Mouse (Mus musculus) kidney, embryonic 15.5 days (tissue): Measurements from ENCODE around the gene Rngtt. TPM values are rescaled to one million over a fixed set of nuclear protein-coding genes. Genes with fewer than 3 reads are reported as not detected.

Experiments used
- ATAC-seq: fragments of 200-750 bp; cut with Nextera tagmentation; replicated peaks from 2 replicates; pipeline ENCODE4 v1.8.0; 2017; ENCODE audit warnings: moderate TSS enrichment; ENCODE audit not compliant: low FRiP score
- H3K27ac ChIP-seq: fragments of 300-500 bp; sonication (generic); 2 replicates; pipeline ENCODE4 v1.5.1; 2015; ENCODE audit warnings: mild to moderate bottlenecking, inconsistent platforms
- H3K27me3 ChIP-seq: fragments of 300-500 bp; sonication (generic); 2 replicates; pipeline ENCODE4 v1.6.1; 2015; ENCODE audit warnings: inconsistent platforms
- H3K36me3 ChIP-seq: fragments of 300-500 bp; sonication (generic); 2 replicates; pipeline ENCODE4 v1.6.1; 2015; ENCODE audit warnings: inconsistent platforms
- H3K4me1 ChIP-seq: fragments of 300-500 bp; sonication (generic); 2 replicates; pipeline ENCODE4 v1.6.1; 2015; ENCODE audit warnings: inconsistent platforms
- H3K4me2 ChIP-seq: fragments of 300-500 bp; sonication (generic); 2 replicates; pipeline ENCODE4 v1.6.1; 2015; ENCODE audit warnings: moderate library complexity, mild to moderate bottlenecking, inconsistent platforms
- H3K4me3 ChIP-seq: fragments of 300-500 bp; sonication (generic); replicated peaks from 2 replicates; pipeline ENCODE4 v1.5.1; 2015; ENCODE audit warnings: mild to moderate bottlenecking, inconsistent platforms
- H3K9ac ChIP-seq: fragments of 300-500 bp; sonication (generic); 2 replicates; pipeline ENCODE4 v1.6.1; 2015; ENCODE audit warnings: mild to moderate bottlenecking, inconsistent platforms
- H3K9me3 ChIP-seq: fragments of 300-500 bp; sonication (generic); replicated peaks from 2 replicates; pipeline ENCODE4 v1.6.1; 2016; ENCODE audit warnings: inconsistent platforms
- WGBS: fragments of 180-500 bp; shearing (Covaris S2); methylation state at CpG from one replicate; pipeline ENCODE4 v1.1.7; 2015; ENCODE audit warnings: mixed read lengths; 5-methylcytosine and 5-hydroxymethylcytosine counted together
- microRNA-seq: library from miRNA; unstranded; fragments of <30 nt; microRNA quantifications from one replicate; pipeline ENCODE4, GENCODE M21; 2016
- polyA plus RNA-seq: library from polyadenylated mRNA; unstranded; fragments of >200 nt; fragmentation: Nextera tagmentation; extraction: Ambion mirVana; gene quantifications from 2 replicates; pipeline ENCODE4 v1.2.1, GENCODE M21; 2015

The Rngtt gene
- polyA plus RNA-seq, 1 experiment from 2014 or later, result 25.3 TPM

DNA sequence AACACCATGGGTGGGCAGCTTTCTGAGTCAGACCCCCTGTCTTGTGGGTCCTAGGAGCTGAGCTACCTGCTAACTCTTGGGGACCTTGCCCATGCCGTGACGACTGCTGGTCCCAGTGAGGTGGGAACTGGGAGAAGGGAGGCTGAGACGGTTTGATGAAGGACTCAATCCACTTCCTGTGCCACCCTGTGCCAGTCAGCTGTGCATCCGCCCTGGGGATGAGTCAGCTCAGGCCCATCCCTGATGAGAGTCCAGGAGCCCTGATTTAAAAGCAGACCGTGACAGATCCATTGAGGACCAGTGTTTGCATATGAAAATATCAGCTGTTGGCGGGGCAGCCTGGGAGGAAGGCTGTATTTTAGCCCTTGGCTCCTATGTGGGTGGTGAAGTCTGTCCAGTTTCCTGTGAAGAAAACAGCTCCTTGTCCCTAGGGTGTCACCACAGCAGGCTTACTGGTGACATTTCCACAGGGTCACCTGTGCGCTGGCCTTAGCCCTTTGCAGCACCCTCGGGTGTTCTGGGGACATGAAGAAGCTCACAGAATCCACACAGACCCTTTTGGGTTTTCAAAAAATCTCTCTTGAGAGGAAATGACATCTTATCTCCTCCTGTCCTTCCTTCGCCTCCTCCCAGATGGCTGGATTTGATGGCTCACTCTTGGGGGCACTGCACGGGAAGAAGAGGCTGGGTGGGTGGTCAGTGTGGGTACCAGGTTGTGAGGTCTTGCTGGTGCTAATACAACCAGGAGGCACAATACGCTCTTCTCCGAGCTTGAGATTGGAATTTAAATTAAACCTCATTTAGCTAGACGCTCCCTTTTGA, 234.9 kb downstream of the Rngtt start:
- Histone ChIP-seq H3K4me2 (peak overlapping the region; percentile 23; the same call in 1 of the 2 replicates), H3K9me3 (no peaks in the 10 kb centered on the region), H3K9ac (no peak overlapping the region), H3K27me3 (no peaks in the 10 kb centered on the region), H3K36me3 (no peaks in the 10 kb centered on the region), H3K27ac (no peak overlapping the region), H3K4me1 (peaks cover 8% of the 10 kb centered on the region; the same call in 1 of the 2 replicates), H3K4me3 (no peak overlapping the region)
- ATAC-seq, result 0 out of 2 replicates have a peak, but pooled peaks have one; percentile 22
- 65% methylated on average over 13 of the region's 13 CpGs for WGBS

- no peak overlapping the region for H3K27ac ChIP-seq
- no peaks in the 10 kb centered on the region for H3K9me3 ChIP-seq
- 18% methylated on average over 6 of the region's 6 CpGs for WGBS
- H3K4me2 ChIP-seq, result peak overlapping the region; percentile 23; the same call in 1 of the 2 replicates
- H3K9ac ChIP-seq, result no peak overlapping the region
- peak; percentile 70; the same call in 1 of the 2 replicates for ATAC-seq
- no peak overlapping the region for H3K4me3 ChIP-seq
- peaks cover 8% of the 10 kb centered on the region; the same call in 1 of the 2 replicates for H3K4me1 ChIP-seq
- no peaks in the 10 kb centered on the region for H3K27me3 ChIP-seq
- no peaks in the 10 kb centered on the region for H3K36me3 ChIP-seq
Measured at GRCm38 (mm10) chr4:33545577-33545879, 235.4 kb downstream of the Rngtt start.

- WGBS, result 87% methylated on average over 11 of the region's 11 CpGs
- ATAC-seq, result no peak
- H3K27ac ChIP-seq, result no peak overlapping the region
- H3K4me3 ChIP-seq, result no peak overlapping the region
- peaks cover 8% of the 10 kb centered on the region; the same call in 1 of the 2 replicates for H3K4me1 ChIP-seq
- no peaks in the 10 kb centered on the region for H3K36me3 ChIP-seq
- H3K9ac ChIP-seq, result no peak overlapping the region
- no peaks in the 10 kb centered on the region for H3K9me3 ChIP-seq
- no peak overlapping the region for H3K4me2 ChIP-seq
- H3K27me3 ChIP-seq, result no peaks in the 10 kb centered on the region
Measured at GRCm38 (mm10) chr4:33546278-33546677, 236.2 kb downstream of the Rngtt start.

DNA sequence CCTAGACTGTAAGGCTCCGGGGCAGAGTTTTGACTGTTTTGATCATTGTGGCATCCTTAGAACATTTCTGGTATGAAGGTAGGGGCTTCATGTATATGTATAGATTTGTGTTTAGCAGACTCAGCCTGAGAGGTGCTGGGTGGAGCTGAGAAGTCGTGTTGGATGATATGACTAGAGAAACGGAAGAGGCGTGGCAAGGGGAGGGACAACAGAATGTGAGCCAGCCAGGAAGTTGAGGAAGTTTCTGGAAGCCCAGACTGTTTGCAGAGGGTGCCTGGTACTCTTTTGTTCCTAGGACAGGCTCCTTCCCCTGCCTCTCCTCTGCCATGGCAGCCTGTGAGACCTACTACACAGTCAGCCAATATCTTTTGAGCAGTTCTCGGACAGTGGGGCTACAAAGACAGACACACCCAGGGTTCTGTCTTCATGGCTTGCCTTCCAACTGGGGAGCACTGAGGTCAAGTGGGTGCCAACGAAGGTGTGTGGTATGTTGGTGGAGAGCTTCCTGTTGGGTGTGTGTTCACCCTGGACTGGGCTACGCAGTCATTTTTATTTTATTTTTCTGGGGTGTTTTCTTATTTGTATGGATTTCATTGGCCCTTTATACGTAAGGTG, 237.3 kb downstream of the Rngtt start:
- no peak overlapping the region for H3K9ac ChIP-seq
- no peak overlapping the region for H3K4me2 ChIP-seq
- no peak overlapping the region for H3K27ac ChIP-seq
- no peak overlapping the region for H3K4me3 ChIP-seq
- ATAC-seq, result no peak
- no peaks in the 10 kb centered on the region for H3K36me3 ChIP-seq
- no peaks in the 10 kb centered on the region for H3K9me3 ChIP-seq
- 85% methylated on average over 8 of the region's 8 CpGs for WGBS
- H3K4me1 ChIP-seq, result peaks cover 8% of the 10 kb centered on the region; the same call in 1 of the 2 replicates
- no peaks in the 10 kb centered on the region for H3K27me3 ChIP-seq

GRCm38 (mm10) chr4:33549606-33550005, 239.5 kb downstream of the Rngtt start:
- ATAC-seq, result no peak
- no peak overlapping the region for H3K9ac ChIP-seq
- H3K4me1 ChIP-seq, result peaks cover 7% of the 10 kb centered on the region; the same call in 1 of the 2 replicates
- no peaks in the 10 kb centered on the region for H3K36me3 ChIP-seq
- 48% methylated on average over 5 of the region's 5 CpGs for WGBS
- H3K27ac ChIP-seq, result no peak overlapping the region
- H3K4me3 ChIP-seq, result no peak overlapping the region
- H3K27me3 ChIP-seq, result 0 out of 2 replicates have a peak, but pooled peaks cover 6% of the 10 kb centered on the region
- no peaks in the 10 kb centered on the region for H3K9me3 ChIP-seq
- H3K4me2 ChIP-seq, result no peak overlapping the region

Small RNAs within 50 kb of the gene (microRNA-seq; reads per million reads assigned to microRNA genes)
- not detected for gene Mir8118

Other genes with a start within 250 kb of the Rngtt start
- 0.36 TPM in 1 of 2 replicates, not detected in the other for gene Gabrr2, start 247.3 kb upstream of the Rngtt start, polyA plus RNA-seq
- 0.06 TPM in 1 of 2 replicates, not detected in the other for gene Gabrr1, start 177.8 kb upstream of the Rngtt start, polyA plus RNA-seq
- 0.83 and 1.2 TPM in 2 replicates for gene Pm20d2, start 120.6 kb upstream of the Rngtt start, polyA plus RNA-seq
- 4.7 and 5.1 TPM in 2 replicates for gene Srsf12, start 101.3 kb upstream of the Rngtt start, polyA plus RNA-seq
- 86.5 and 90.2 TPM in 2 replicates for gene Pnrc1, start 20.1 kb upstream of the Rngtt start, polyA plus RNA-seq